In the genomic region with DNA sequence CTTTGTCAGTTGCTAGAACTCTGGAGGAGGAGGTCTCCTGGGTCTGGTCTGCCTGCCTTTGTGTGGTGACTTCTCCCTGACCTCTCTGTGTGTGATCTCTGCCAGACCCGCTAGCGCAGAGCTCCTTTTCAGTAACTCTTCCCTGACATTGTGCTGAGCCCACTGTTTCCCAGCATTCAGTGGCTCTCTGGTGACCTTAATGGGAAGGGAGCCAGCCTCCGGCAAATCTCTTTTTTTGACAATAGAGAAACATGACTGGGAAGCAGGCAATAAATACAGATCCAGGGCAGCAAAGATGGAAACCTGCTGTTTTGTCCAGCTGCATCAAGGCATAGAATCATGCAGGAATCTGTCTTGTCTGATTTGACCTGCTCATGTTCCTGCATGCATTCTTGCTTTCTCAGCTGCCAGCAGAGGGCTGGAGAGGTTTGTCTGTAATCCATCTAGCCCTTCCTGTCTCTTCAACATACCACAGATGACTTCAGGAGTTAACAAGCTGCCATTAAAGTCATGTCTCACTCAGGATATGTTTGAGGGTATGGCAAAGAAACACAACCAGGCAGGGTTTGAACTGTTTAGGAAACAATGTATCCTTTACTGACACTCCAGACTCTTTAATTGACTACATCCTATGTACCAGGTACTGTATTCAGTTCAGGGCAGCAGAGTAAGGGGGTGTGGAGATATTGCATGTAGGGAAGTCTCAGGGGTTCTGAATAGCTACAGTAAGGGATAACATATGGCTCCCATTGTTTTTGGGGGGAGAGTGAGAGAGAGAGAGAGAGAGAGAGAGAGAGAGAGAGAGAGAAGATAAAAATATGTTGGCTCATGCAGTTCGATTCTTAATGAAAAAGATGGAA, we compare ENCODE assay signal across 7 mouse cellular contexts.
DNase-seq lines count a peak whose midpoint lies in the region; ATAC-seq lines count a peak whose summit lies in the region.

No protein-coding gene starts in this region.

- peak overlapping the region; percentile 45; the same call in 1 of the 2 replicates for H3K27ac ChIP-seq in brown adipose tissue, adult 24 weeks (replicated peaks; ENCODE audit: low read depth, low read length)
- H3K27ac ChIP-seq in midbrain, embryonic 10.5 days (replicated peaks) = peak overlapping the region; percentile 79

- H3K9me3 ChIP-seq in midbrain, embryonic 10.5 days (replicated peaks) = no peaks in the 10 kb centered on the region

- no peak overlapping the region for H3K4me3 ChIP-seq in brown adipose tissue, adult 24 weeks (ENCODE audit: insufficient read depth, low read depth, low read length)
- H3K4me3 ChIP-seq in midbrain, embryonic 10.5 days = no peak overlapping the region

- 24% methylated on average over 4 of the region's 4 CpGs for WGBS in midbrain, embryonic 10.5 days

- H3K4me1 ChIP-seq in brown adipose tissue, adult 24 weeks (ENCODE audit: control insufficient read depth, insufficient read depth, insufficient read length, low read length) = peaks cover 23% of the 10 kb centered on the region
- H3K4me1 ChIP-seq in midbrain, embryonic 10.5 days = peaks cover 41% of the 10 kb centered on the region

- no peaks in the 10 kb centered on the region for H3K36me3 ChIP-seq in midbrain, embryonic 10.5 days

- H3K27me3 ChIP-seq in midbrain, embryonic 10.5 days (ENCODE audit: low read depth, poor library complexity, severe bottlenecking) = no peaks in the 10 kb centered on the region

- ATAC-seq in erythroblast, adult 5-6 weeks (replicated peaks; ENCODE audit: low FRiP score, poor library complexity, severe bottlenecking) = no peak

- DNase-seq in Muller cell, postnatal 12 days (ENCODE audit: inconsistent ontology term) = peak; percentile 90
- DNase-seq in heart, adult 9 months (ENCODE audit: low spot score in 2 of 2) = peak; percentile 56 to 67
- DNase-seq in kidney, adult 18-20 months = peak; percentile 32
- DNase-seq in midbrain, embryonic 10.5 days (ENCODE audit: low spot score) = peak; percentile 60
- no peak for DNase-seq in ovary, postnatal 36 days (ENCODE audit: low spot score)
